Mouse (Mus musculus) cerebellum, postnatal 14 days (tissue): ENCODE measurements around the gene Lipo2.
"Not testable (repeated sequence)": the region's sequence is repeated elsewhere in the genome, so short reads cannot be mapped to it uniquely, and the experiment has no call there.

Source experiments
- DNase-seq, 2 experiments: peaks; one replicate each; pipeline ENCODE4 v3.0.0; 2021; ENCODE audit warnings: mixed read lengths in 2 of 2

The Lipo2 gene

GRCm38 (mm10) chr19:33751259-33751658, at the start of gene Lipo2:
Gene Lipo2, minus strand, starts transcription at chr19:33751359.
- not testable (repeated sequence) for DNase-seq

GRCm38 (mm10) chr19:33787359-33787758, 36.2 kb upstream of the Lipo2 start, which contains the start of gene Lipo1:
Gene Lipo1, minus strand, starts transcription at chr19:33787459.
- DNase-seq, result not testable (repeated sequence)

- no peak for DNase-seq
Measured at GRCm38 (mm10) chr19:33786576-33787277, 35.6 kb upstream of the Lipo2 start.

- DNase-seq, result peak; percentile 44 to 52
Measured at GRCm38 (mm10) chr19:33761287-33762086, 10.3 kb upstream of the Lipo2 start, which contains the start of gene Lipo3. Gene Lipo3, minus strand, starts transcription at chr19:33761951.
